Mouse (Mus musculus): Measurements from ENCODE around the gene Gm13287.
"Not testable (repeated sequence)": the region's sequence is repeated elsewhere in the genome, so short reads cannot be mapped to it uniquely, and the experiment has no call there.

Gene Gm13287

DNA sequence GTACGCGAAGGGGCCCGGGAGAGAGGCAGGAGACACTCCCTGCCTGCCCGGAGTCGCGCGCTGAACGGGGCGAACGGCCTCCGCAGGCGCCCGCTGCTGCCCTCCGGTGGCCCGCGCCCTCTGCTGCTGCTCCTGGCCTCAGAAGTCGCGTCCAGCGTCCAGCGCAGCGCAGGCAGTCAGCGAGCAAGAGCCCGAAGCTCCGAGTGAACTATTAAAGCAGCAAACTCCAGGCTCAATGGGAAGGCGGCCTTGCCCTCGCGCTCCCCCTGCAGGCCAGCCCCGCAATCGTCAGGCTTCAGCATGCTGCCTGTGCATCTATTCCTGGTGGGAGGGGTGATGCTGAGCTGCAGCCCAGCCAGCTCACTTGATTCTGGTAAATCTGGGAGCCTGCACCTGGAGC lies at the start of gene Gm13287:
TSS of gene Gm13287 (plus strand) at position 301 of the 400 bp plus-strand sequence.
- not testable (repeated sequence) for DNase-seq (ENCODE audit: low read depth)

DNA sequence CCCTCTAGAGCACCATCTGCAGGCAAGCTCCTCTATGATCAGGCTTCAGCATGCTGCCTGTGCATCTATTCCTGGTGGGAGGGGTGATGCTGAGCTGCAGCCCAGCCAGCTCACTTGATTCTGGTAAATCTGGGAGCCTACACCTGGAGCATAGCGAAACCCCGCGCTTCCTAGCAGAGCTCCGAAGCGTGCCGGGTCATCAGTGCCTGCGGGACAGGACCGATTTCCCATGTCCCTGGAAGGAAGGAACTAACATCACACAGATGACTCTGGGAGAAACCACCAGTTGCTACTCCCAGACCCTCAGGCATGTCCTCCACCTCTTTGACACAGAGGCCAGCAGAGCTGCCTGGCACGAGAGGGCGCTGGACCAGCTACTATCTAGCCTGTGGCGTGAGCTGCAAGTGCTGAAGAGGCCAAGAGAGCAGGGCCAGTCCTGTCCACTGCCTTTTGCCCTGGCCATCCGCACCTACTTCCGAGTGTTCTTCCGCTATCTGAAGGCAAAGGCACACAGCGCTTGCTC lies 48.2 kb upstream of the Gm13287 start, which contains the start of gene Gm13271:
TSS of gene Gm13271 (plus strand) at position 51 of the 523 bp plus-strand sequence.
- not testable (repeated sequence) for DNase-seq (ENCODE audit: low read depth)

- peak; percentile 52 for DNase-seq (ENCODE audit: low read depth)
Observed at GRCm38 (mm10) chr4:88756581-88757513, 46.2 kb upstream of the Gm13287 start.

- peak; percentile 94 for DNase-seq (ENCODE audit: low read depth)
Observed at GRCm38 (mm10) chr4:88757628-88758031, 45.4 kb upstream of the Gm13287 start.

GRCm38 (mm10) chr4:88758751-88759150 lies 44.3 kb upstream of the Gm13287 start:
- not testable (repeated sequence) for DNase-seq (ENCODE audit: low read depth)

DNA sequence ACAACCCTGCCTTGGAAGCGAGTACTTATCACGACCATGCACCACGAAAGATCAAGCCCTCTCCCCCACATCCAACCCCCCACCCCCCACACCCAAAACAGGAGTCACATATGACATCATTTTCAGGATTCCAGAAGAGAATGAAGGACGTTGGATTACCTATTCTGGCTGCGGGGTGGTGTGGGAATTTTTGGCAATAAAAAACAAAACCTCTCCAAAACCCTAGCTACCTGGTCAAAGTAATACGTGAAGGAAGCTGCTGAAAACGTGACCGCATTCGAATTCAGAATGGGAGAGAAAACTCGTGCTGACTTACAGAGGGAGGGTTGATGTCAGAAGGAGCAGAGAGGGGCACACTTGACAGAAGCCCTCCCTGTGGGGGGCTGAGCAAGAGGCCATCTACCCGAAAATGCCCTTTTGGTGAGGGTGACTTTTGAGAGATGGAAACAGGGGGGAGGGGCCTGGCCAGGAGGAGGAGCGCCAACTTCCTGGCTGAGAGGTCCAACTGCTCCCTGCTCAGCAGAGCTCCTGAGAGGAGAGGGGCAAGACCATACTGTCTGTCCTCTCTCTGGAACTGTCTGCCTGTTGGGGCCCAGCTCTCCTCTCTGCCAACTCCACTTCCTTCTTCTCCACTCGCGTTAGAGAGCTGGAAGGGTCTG lies 43.3 kb upstream of the Gm13287 start, which contains the start of gene Gm13283:
TSS of gene Gm13283 (plus strand) at position 510 of the 659 bp plus-strand sequence.
- DNase-seq (ENCODE audit: low read depth), result not testable (repeated sequence)

DNA sequence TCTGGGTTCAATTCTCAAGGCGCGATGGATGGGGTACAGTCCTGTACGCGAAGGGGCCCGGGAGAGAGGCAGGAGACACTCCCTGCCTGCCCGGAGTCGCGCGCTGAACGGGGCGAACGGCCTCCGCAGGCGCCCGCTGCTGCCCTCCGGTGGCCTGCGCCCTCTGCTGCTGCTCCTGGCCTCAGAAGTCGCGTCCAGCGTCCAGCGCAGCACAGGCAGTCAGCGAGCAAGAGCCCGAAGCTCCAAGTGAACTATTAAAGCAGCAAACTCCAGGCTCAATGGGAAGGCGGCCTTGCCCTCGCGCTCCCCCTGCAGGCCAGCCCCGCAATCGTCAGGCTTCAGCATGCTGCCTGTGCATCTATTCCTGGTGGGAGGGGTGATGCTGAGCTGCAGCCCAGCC lies 42.6 kb upstream of the Gm13287 start:
- DNase-seq (ENCODE audit: low read depth), result peak; percentile 91

DNA sequence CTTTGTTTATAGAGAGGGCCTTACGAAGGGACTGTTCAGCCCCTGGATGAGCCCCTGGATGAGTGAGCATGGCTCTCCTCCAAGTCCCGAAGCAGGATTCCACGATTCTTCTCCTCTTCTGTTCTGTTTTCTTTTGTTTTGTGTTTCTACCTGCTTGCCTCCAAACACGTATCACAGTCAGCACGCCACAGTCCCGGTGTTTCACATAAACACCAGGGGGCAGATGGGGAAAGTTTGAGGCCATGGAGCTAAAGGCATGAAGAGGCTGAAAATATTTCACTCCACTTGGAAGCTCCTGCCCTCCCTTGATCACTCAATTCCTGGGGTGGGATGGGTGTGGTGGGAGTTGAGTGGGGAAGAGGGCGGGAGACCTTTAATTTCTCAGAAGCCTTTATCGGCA lies 41.3 kb upstream of the Gm13287 start:
- not testable (repeated sequence) for DNase-seq (ENCODE audit: low read depth)

DNA sequence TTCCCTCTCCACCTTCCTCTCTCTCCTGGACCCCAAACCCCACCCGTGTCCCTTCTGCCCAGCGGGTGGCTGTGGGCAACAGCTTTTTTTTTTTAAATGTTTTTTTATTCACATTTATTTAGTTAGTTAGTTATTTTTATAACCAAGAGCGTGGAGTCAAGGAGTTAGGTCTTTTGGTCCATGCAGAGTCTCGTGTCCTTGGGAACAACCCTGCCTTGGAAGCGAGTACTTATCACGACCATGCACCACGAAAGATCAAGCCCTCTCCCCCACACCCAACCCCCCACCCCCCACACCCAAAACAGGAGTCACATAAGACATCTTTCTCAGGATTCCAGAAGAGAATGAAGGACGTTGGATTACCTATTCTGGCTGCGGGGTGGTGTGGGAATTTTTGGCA lies 40.7 kb upstream of the Gm13287 start:
- not testable (repeated sequence) for DNase-seq (ENCODE audit: low read depth)

- peak; percentile 89 for DNase-seq (ENCODE audit: low read depth)
Observed at GRCm38 (mm10) chr4:88763384-88764018, 39.6 kb upstream of the Gm13287 start.

DNA sequence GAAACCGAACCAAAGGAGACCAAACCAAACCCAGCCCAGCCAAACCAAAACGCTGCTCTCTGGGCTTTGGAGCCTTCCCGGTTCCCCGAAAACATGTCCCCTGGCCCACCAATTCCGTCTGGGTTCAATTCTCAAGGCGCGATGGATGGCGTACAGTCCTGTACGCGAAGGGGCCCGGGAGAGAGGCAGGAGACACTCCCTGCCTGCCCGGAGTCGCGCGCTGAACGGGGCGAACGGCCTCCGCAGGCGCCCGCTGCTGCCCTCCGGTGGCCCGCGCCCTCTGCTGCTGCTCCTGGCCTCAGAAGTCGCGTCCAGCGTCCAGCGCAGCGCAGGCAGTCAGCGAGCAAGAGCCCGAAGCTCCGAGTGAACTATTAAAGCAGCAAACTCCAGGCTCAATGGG lies 29.5 kb upstream of the Gm13287 start, which contains the start of gene Gm13290:
TSS of gene Gm13290 (plus strand) at position 301 of the 400 bp plus-strand sequence.
- DNase-seq (ENCODE audit: low read depth), result not testable (repeated sequence)

GRCm38 (mm10) chr4:88776622-88777021 lies 26.4 kb upstream of the Gm13287 start, which contains the start of gene Gm13289:
Gene Gm13289 (plus strand): TSS chr4:88776922.
- not testable (repeated sequence) for DNase-seq (ENCODE audit: low read depth)

GRCm38 (mm10) chr4:88779550-88779949 lies 23.5 kb upstream of the Gm13287 start, which contains the start of gene Gm13272:
Gene Gm13272 (plus strand): TSS chr4:88779850.
- DNase-seq (ENCODE audit: low read depth), result not testable (repeated sequence)

DNA sequence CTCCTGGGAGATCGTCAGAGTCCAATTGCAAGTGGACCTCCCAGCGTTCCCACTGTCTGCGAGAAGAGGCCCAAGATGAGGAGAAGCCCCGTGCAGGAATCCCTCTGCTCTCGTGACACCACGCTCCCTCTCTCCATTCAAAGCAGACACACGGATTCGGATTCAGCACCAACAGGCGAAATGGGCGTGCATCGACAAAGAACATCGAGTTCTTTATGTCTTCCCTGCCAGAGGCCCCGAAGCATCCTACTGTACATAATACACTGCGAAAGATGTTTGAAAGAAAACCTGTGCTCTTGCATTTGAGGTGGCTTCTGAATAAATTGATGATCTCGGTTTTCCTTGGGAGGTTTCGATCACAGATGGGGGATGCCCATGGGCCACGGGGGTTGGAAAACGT lies 22.7 kb upstream of the Gm13287 start:
- DNase-seq (ENCODE audit: low read depth), result not testable (repeated sequence)

GRCm38 (mm10) chr4:88781831-88782230 lies 21.2 kb upstream of the Gm13287 start, which contains the start of gene Ifnz:
Gene Ifnz (plus strand): TSS chr4:88782131.
- DNase-seq (ENCODE audit: low read depth), result not testable (repeated sequence)

DNA sequence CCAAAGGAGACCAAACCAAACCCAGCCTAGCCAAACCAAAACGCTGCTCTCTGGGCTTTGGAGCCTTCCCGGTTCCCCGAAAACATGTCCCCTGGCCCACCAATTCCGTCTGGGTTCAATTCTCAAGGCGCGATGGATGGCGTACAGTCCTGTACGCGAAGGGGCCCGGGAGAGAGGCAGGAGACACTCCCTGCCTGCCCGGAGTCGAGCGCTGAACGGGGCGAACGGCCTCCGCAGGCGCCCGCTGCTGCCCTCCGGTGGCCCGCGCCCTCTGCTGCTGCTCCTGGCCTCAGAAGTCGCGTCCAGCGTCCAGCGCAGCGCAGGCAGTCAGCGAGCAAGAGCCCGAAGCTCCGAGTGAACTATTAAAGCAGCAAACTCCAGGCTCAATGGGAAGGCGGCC lies 20.7 kb upstream of the Gm13287 start:
- DNase-seq (ENCODE audit: low read depth), result not testable (repeated sequence)

DNA sequence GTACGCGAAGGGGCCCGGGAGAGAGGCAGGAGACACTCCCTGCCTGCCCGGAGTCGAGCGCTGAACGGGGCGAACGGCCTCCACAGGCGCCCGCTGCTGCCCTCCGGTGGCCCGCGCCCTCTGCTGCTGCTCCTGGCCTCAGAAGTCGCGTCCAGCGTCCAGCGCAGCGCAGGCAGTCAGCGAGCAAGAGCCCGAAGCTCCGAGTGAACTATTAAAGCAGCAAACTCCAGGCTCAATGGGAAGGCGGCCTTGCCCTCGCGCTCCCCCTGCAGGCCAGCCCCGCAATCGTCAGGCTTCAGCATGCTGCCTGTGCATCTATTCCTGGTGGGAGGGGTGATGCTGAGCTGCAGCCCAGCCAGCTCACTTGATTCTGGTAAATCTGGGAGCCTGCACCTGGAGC lies 17.6 kb upstream of the Gm13287 start, which contains the start of gene Gm13276:
TSS of gene Gm13276 (plus strand) at position 301 of the 400 bp plus-strand sequence.
- DNase-seq (ENCODE audit: low read depth), result not testable (repeated sequence)

GRCm38 (mm10) chr4:88788402-88788801 lies 14.7 kb upstream of the Gm13287 start, which contains the start of gene Gm13277:
Gene Gm13277 (plus strand): TSS chr4:88788632.
- not testable (repeated sequence) for DNase-seq (ENCODE audit: low read depth)

DNA sequence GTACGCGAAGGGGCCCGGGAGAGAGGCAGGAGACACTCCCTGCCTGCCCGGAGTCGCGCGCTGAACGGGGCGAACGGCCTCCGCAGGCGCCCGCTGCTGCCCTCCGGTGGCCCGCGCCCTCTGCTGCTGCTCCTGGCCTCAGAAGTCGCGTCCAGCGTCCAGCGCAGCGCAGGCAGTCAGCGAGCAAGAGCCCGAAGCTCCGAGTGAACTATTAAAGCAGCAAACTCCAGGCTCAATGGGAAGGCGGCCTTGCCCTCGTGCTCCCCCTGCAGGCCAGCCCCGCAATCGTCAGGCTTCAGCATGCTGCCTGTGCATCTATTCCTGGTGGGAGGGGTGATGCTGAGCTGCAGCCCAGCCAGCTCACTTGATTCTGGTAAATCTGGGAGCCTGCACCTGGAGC lies 11.8 kb upstream of the Gm13287 start, which contains the start of gene Gm13278:
TSS of gene Gm13278 (plus strand) at position 301 of the 400 bp plus-strand sequence.
- not testable (repeated sequence) for DNase-seq (ENCODE audit: low read depth)

DNA sequence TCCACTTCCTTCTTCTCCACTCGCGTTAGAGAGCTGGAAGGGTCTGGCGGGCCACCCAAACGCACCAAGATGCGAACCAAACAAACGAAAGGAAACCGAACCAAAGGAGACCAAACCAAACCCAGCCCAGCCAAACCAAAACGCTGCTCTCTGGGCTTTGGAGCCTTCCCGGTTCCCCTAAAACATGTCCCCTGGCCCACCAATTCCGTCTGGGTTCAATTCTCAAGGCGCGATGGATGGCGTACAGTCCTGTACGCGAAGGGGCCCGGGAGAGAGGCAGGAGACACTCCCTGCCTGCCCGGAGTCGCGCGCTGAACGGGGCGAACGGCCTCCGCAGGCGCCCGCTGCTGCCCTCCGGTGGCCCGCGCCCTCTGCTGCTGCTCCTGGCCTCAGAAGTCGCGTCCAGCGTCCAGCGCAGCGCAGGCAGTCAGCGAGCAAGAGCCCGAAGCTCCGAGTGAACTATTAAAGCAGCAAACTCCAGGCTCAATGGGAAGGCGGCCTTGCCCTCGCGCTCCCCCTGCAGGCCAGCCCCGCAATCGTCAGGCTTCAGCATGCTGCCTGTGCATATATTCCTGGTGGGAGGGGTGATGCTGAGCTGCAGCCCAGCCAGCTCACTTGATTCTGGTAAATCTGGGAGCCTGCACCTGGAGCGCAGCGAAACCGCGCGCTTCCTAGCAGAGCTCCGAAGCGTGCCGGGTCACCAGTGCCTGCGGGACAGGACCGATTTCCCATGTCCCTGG lies 8.9 kb upstream of the Gm13287 start, which contains the start of gene Gm13275:
TSS of gene Gm13275 (plus strand) at position 552 of the 740 bp plus-strand sequence.
- not testable (repeated sequence) for DNase-seq (ENCODE audit: low read depth)

Data from NIH3T3 (cell line).